Mouse (Mus musculus): ENCODE measurements around the gene Gm10638.

The Gm10638 gene

GRCm38 (mm10) chr8:86786498-86786897, 41.0 kb downstream of the Gm10638 start:
- DNase-seq (ENCODE audit: low spot score in 2 of 2): no peak

- no peak for DNase-seq (ENCODE audit: low spot score in 2 of 2)
These were observed 42.5 kb downstream of the Gm10638 start for GRCm38 (mm10) chr8:86787891-86788420.

GRCm38 (mm10) chr8:86789576-86789975, 44.1 kb downstream of the Gm10638 start:
- no peak for DNase-seq (ENCODE audit: low spot score in 2 of 2)

- no peak for DNase-seq (ENCODE audit: low spot score in 2 of 2)
These were observed 46.0 kb downstream of the Gm10638 start for GRCm38 (mm10) chr8:86791542-86791941.

- DNase-seq (ENCODE audit: low spot score in 2 of 2): no peak
These were observed 49.2 kb downstream of the Gm10638 start for GRCm38 (mm10) chr8:86794716-86795115.
